Mouse (Mus musculus) 416B (cell line): ENCODE measurements at regions not wholly inside any gene's neighbourhood (a gene's known extent, or its start where the extent isn't known, plus 50 kb on each side); places are given as distances from the start of the nearest gene placed in this dataset.

ENCODE experiments used
- DNase-seq: peaks from one replicate; pipeline ENCODE4 v3.0.0; 2011; ENCODE audit warnings: low read depth

- DNase-seq: peak; percentile 42
Measured at GRCm38 (mm10) chr14:85286203-85286602, 842.8 kb downstream of the Pcdh17 start.

DNA sequence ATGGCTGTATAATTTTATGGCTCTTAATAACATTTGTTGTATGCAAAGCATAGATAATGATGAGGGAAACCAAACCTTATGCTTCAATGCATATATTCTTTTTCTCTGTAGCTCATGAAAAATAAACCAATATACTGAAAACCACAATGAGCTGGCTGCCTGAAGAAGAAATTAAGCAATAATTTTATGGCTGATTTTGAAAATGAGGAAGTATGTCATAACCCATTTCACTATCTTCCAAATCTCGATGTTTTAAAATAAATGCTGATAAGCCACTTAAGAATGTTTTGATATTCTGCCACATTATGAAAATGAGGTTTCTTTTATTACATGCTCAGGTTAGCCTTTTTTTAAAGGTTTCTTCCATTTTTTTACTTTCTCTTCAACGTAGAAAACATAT, 844.1 kb downstream of the Pcdh17 start:
- peak; percentile 77 for DNase-seq

DNA sequence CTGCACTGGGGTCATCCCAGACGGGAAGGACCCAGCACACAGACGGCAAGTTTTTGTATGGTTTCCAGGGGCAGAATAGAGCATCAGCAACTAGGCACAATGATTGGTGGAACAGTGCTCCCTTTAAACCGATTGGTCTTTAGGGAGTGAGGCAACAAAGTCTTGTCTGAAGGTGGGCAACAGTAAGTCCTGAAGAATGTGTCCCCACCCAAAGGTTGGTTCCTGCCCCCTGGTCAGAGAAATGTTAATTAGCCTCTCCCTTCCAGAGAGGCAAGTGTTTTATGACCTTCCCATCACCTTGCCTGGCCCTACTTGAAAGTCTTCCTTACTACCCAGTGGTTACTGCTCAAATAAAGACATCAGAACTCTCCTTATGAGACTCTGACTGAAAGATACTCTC, 855.6 kb downstream of the Pcdh17 start:
- DNase-seq: no peak

- no peak for DNase-seq
Measured at GRCm38 (mm10) chr14:85320679-85321078, 877.3 kb downstream of the Pcdh17 start.

DNA sequence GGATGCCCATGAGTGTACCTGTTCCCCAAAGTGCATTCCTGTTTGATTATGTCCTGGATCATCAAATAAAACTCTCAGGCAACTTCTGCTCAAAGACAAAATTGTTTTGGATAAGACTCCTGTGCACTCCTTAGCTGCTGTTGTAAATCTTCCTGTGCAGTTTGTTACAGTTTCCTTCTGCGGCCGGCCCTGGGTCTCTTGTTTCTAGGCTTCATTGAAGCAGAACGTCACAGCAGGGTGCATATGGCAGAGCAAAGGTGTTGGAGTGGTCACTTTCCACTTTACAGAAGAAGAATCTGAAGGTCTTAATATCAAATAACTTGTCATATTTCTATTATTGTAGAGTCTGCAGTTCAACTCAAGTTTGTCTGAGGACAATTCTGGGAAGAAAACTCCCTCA, 889.9 kb downstream of the Pcdh17 start:
- DNase-seq: no peak

DNA sequence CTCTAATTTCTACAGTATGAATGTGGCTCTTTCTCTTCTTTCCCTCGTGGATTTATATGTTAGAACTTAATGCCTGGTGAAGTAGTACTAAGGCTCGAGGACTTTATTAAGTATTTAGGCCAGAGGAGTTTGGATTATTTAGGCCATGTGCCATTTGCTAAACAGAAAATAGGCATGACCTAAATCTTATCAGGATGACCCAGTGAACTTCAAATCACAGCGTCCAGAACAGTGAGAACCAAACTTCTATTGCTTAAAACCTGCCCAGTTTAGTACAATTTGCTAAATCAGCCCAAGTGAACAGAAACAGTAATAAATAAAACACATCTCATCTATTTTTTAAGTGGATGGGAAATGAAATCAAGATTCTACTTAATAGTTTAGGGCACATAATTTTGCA, 893.8 kb downstream of the Pcdh17 start:
- DNase-seq: no peak

- no peak for DNase-seq
Measured at GRCm38 (mm10) chr14:85354626-85355355, 911.4 kb downstream of the Pcdh17 start.

DNA sequence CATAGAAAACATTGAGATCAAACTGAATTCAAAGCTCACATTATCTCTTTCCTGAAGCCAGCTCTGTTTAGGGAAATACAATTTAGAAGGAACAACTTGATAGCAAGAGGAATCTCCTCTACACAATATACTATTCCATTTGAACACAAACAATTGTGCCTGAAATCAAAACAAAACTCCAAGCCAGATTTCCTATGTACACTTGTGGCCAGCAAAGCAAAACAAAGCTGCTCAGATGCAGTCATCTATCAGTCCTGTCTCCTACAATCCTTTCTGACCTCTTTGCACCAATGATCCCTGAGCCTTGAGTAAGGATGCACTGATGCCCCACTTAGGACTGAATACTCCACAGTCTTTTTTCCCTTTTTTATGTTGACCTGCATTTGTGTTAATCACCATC, 920.2 kb downstream of the Pcdh17 start:
- no peak for DNase-seq

DNA sequence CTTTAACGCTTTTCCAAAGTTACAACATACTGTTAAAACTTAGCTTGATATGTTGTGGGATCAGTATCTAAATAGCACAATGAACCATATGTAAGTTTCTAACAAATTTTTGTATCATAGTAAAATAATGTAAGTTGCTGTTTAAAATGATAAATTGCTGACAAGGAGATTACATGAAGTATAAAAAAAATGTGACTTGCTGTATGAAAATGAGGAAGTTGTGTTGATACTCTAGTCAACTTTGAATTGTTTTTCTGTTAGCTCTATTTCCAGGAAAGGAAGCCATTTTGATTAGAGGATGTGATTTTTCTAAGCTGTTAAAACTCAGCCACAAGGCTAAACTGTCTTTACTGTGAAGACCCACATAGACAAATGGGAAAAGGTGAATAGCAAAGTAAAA, 929.9 kb downstream of the Pcdh17 start:
- no peak for DNase-seq

GRCm38 (mm10) chr14:85403644-85404043, 960.3 kb downstream of the Pcdh17 start:
- no peak for DNase-seq
